Mouse (Mus musculus) lung, adult 2 months (tissue): Measurements from ENCODE around the gene Sema4d.

Experiments used
- CTCF ChIP-seq: fragments of 200-500 bp; IDR thresholded peaks from 2 replicates; pipeline ENCODE4 v1.5.1; 2011; ENCODE audit warnings: mild to moderate bottlenecking, low read length, control low read depth; ENCODE audit not compliant: insufficient read depth
- POLR2A ChIP-seq: fragments of 200-500 bp; IDR thresholded peaks from 2 replicates; pipeline ENCODE4 v1.6.1; 2011; ENCODE audit warnings: low read depth, mild to moderate bottlenecking, control low read depth, low read length, borderline replicate concordance; ENCODE audit errors: extremely low read depth

- TF ChIP-seq POLR2A (no peak), CTCF (no peak)
Observed at GRCm38 (mm10) chr13:51787858-51788257, 5.7 kb downstream of the Sema4d start.
